Mouse (Mus musculus) embryonic stem cell, embryonic (primary cell): ENCODE measurements around the gene Ugt1a8.
"Not testable (repeated sequence)": the region's sequence is repeated elsewhere in the genome, so short reads cannot be mapped to it uniquely, and the experiment has no call there.

Source experiments
- CTCF ChIA-PET, 4 experiments: fragments of 300-600 bp in 2 of 4; fragments of 350-600 bp in 2 of 4; sonication (Branson Sonifier 250); formaldehyde crosslinking; loops; one replicate each; lab custom pipeline; 2022; ENCODE audit warnings: inconsistent platforms in 2 of 4; lab: Charles Lee
- POLR2A ChIA-PET, 4 experiments: fragments of 300-600 bp in 2 of 4; fragments of 350-600 bp in 2 of 4; sonication (Branson Sonifier 250); formaldehyde crosslinking; loops; one replicate each; lab custom pipeline; 2022; ENCODE audit warnings: antibody characterized with exemption in 4 of 4, inconsistent platforms in 1 of 4; lab: Charles Lee

Ugt1a8 gene

GRCm38 (mm10) chr1:88140492-88140891 lies 52.9 kb downstream of the Ugt1a8 start:
- POLR2A ChIA-PET, CTCF ChIA-PET: not testable (repeated sequence)

- POLR2A ChIA-PET: interaction anchor here in 1 of 4 experiments (0.6 kb wide), 1 partner anchor 136 kb away, joined by 4 read pairs; the partner anchor contains the start of gene Usp40
Observed at GRCm38 (mm10) chr1:88143966-88144675, 56.5 kb downstream of the Ugt1a8 start.

GRCm38 (mm10) chr1:88145278-88145677 lies 57.7 kb downstream of the Ugt1a8 start:
- POLR2A ChIA-PET: not testable (repeated sequence)
- CTCF ChIA-PET: interaction anchor here in 2 of 4 experiments (0.6 to 1.1 kb wide), 2 partner anchors 142 to 168 kb away, joined by 3 to 5 read pairs; no protein-coding TSS in a partner anchor

More at GRCm38 (mm10) chr1:88143966-88144675, 56.5 kb downstream of the Ugt1a8 start:
- CTCF ChIA-PET: interaction anchor here in 3 of 4 experiments (0.6 to 1.1 kb wide), 3 partner anchors 25 to 729 kb away, joined by 5 to 10 read pairs (median 6); no protein-coding TSS in a partner anchor

GRCm38 (mm10) chr1:88150133-88150532 lies 62.5 kb downstream of the Ugt1a8 start:
- CTCF ChIA-PET: interaction anchor here in 1 of 4 experiments (0.6 to 1.3 kb wide), 4 partner anchors 23 to 137 kb away, joined by 3 to 4 read pairs (median 3); no protein-coding TSS in a partner anchor
- POLR2A ChIA-PET: not testable (repeated sequence)

- POLR2A ChIA-PET: no interaction called here
- CTCF ChIA-PET: no interaction called here
Observed at GRCm38 (mm10) chr1:88158430-88158829, 70.8 kb downstream of the Ugt1a8 start.

GRCm38 (mm10) chr1:88165711-88166110 lies 78.1 kb downstream of the Ugt1a8 start, which contains the start of gene Ugt1a5:
TSS of gene Ugt1a5 (plus strand) at chr1:88166012.
- POLR2A ChIA-PET: interaction anchor here in 1 of 4 experiments (1.3 kb wide), 1 partner anchor 10 kb away, joined by 4 read pairs; no protein-coding TSS in a partner anchor
- CTCF ChIA-PET: no interaction called here

GRCm38 (mm10) chr1:88172190-88172589 lies 84.6 kb downstream of the Ugt1a8 start:
- CTCF ChIA-PET, POLR2A ChIA-PET: not testable (repeated sequence)

GRCm38 (mm10) chr1:88179657-88180056 lies 92.0 kb downstream of the Ugt1a8 start:
- ChIA-PET CTCF (no interaction called here), POLR2A (no interaction called here)

GRCm38 (mm10) chr1:88186325-88186935 lies 98.8 kb downstream of the Ugt1a8 start:
- CTCF ChIA-PET: no interaction called here
- POLR2A ChIA-PET: no interaction called here

- POLR2A ChIA-PET: no interaction called here
Observed at GRCm38 (mm10) chr1:88192136-88192535, 104.5 kb downstream of the Ugt1a8 start.

GRCm38 (mm10) chr1:88195687-88196086 lies 108.1 kb downstream of the Ugt1a8 start:
- CTCF ChIA-PET: no interaction called here
- POLR2A ChIA-PET: interaction anchor here in 1 of 4 experiments (0.6 to 1.0 kb wide), 2 partner anchors 63 to 388 kb away, joined by 3 read pairs; no protein-coding TSS in a partner anchor

More at GRCm38 (mm10) chr1:88192136-88192535, 104.5 kb downstream of the Ugt1a8 start:
- CTCF ChIA-PET: no interaction called here

- POLR2A ChIA-PET: no interaction called here
- CTCF ChIA-PET: no interaction called here
Observed at GRCm38 (mm10) chr1:88197443-88197842, 109.8 kb downstream of the Ugt1a8 start.

GRCm38 (mm10) chr1:88199996-88200395 lies 112.4 kb downstream of the Ugt1a8 start:
- CTCF ChIA-PET: no interaction called here
- POLR2A ChIA-PET: no interaction called here

GRCm38 (mm10) chr1:88200456-88200855 lies 112.8 kb downstream of the Ugt1a8 start, which contains the start of gene Ugt1a2:
TSS of gene Ugt1a2 (plus strand) at chr1:88200601.
- POLR2A ChIA-PET: no interaction called here
- CTCF ChIA-PET: no interaction called here

- ChIA-PET CTCF (no interaction called here), POLR2A (no interaction called here)
Observed at GRCm38 (mm10) chr1:88205294-88205922, 117.8 kb downstream of the Ugt1a8 start, which contains the start of gene Dnajb3. TSS of gene Dnajb3 (minus strand) at chr1:88205782.

- CTCF ChIA-PET: no interaction called here
Observed at GRCm38 (mm10) chr1:88206843-88207479, 119.3 kb downstream of the Ugt1a8 start.

GRCm38 (mm10) chr1:88211812-88212211 lies 124.2 kb downstream of the Ugt1a8 start, which contains the start of gene Ugt1a1:
TSS of gene Ugt1a1 (plus strand) at chr1:88211959.
- CTCF ChIA-PET: interaction anchor here in 2 of 4 experiments (1.6 to 2.5 kb wide), 2 partner anchors 74 kb away, joined by 4 to 12 read pairs; no protein-coding TSS in a partner anchor

More at GRCm38 (mm10) chr1:88206843-88207479, 119.3 kb downstream of the Ugt1a8 start:
- POLR2A ChIA-PET: no interaction called here

GRCm38 (mm10) chr1:88212341-88213045 lies 124.9 kb downstream of the Ugt1a8 start:
- ChIA-PET POLR2A (interaction anchor here in 1 of 4 experiments (1.1 to 1.6 kb wide), 3 partner anchors 12 to 66 kb away, joined by 3 to 4 read pairs (median 4); no protein-coding TSS in a partner anchor), CTCF (interaction anchor here in 3 of 4 experiments (1.0 to 2.5 kb wide), 4 partner anchors 73 to 77 kb away, joined by 4 to 12 read pairs (median 5); no protein-coding TSS in a partner anchor)

More at GRCm38 (mm10) chr1:88211812-88212211, 124.2 kb downstream of the Ugt1a8 start, which contains the start of gene Ugt1a1:
- POLR2A ChIA-PET: interaction anchor here in 1 of 4 experiments (1.1 to 1.6 kb wide), 3 partner anchors 12 to 66 kb away, joined by 3 to 4 read pairs (median 4); no protein-coding TSS in a partner anchor
